Mouse (Mus musculus) embryonic fibroblast, embryonic 13.5 days (primary cell): ENCODE results near the gene Gins2.

Source experiments
- CTCF ChIP-seq: IDR thresholded peaks from 2 replicates; pipeline ENCODE4 v1.5.1; 2011; ENCODE audit warnings: mild to moderate bottlenecking, control low read depth, low read length, moderate library complexity, borderline replicate concordance; ENCODE audit not compliant: insufficient read depth
- POLR2A ChIP-seq: IDR thresholded peaks from 2 replicates; pipeline ENCODE4 v1.6.1; 2011; ENCODE audit warnings: low read depth, mild to moderate bottlenecking, control low read depth, low read length, moderate library complexity

GRCm38 (mm10) chr8:120558162-120558561, 30.9 kb downstream of the Gins2 start:
- TF ChIP-seq CTCF (no peak), POLR2A (no peak)
